Mouse (Mus musculus) liver, embryonic 14.5 days (tissue): ENCODE data around the gene Stk32b.

Experiments
- CTCF ChIP-seq: IDR thresholded peaks from 2 replicates; pipeline ENCODE4 v1.5.1; 2016; ENCODE audit warnings: antibody characterized with exemption, low read depth, control low read depth
- EP300 ChIP-seq: IDR thresholded peaks from 2 replicates; pipeline ENCODE4 v1.6.1; 2016; ENCODE audit warnings: antibody characterized with exemption, low read depth

DNA sequence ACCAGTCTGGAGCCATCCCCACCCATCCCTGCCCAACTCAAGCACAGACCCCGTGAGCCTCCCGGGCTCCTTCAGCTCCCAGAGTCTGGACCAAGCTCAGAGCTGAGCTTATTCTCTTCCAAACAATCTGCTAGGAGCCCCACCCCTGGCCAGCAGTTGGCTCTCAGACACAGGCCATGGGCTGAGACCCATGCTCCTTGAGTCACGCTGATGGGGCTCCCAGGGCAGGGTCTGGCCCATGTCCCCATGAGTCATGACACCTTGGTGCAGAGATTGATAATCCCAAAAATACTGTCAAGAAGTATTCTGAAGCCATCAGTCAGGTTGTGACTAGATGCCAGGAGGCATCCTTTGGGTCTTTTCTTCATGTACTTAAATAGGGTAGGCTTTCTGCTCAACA, 45.1 kb upstream of the Stk32b start:
- TF ChIP-seq CTCF = no peak
- no peak for TF ChIP-seq EP300
